ENCODE assay signal across 25 mouse cellular contexts in genomic region chr2:74693432-74693827, GRCm38 (mm10). TPM values are rescaled to one million over a fixed set of nuclear protein-coding genes. Genes with fewer than 3 reads are reported as not detected.
DNase-seq lines count a peak whose midpoint lies in the region; ATAC-seq and TF ChIP-seq lines count a peak whose summit lies in the region.
"Had no signal": no experiment of that assay in that cellular context is flagged by ENCODE, and none has a peak within 500 bp of the region (broad histone marks: within the 10 kb centered on the region; RNA-seq: fewer than 3 reads in every experiment).

No protein-coding gene starts in this region.

- no peak for TF ChIP-seq CTCF in embryonic fibroblast, embryonic 13.5 days (IDR thresholded peaks at IDR 0.05; ENCODE audit: borderline replicate concordance, insufficient read depth, low read length)
- no peak for TF ChIP-seq CTCF in intestine, postnatal 0 days (IDR thresholded peaks at IDR 0.05; ENCODE audit: low read depth)

- DNase-seq in kidney, postnatal 36 days = no peak
- DNase-seq in layer of hippocampus, postnatal 36 days = no peak
- DNase-seq: adrenal gland, adult 2 months; cerebellum, adult 9-10 months; heart, postnatal 10 days; liver, embryonic 13.5 days; lung, postnatal 4 days; thymus, postnatal 25 days had no signal

- peak overlapping the region; percentile 92 for H3K9ac ChIP-seq in kidney, embryonic 16.5 days (replicated peaks; ENCODE audit: low read length)
- no peak overlapping the region for H3K9ac ChIP-seq in intestine, postnatal 0 days (ENCODE audit: low read depth, low read length)
- H3K9ac ChIP-seq in neural tube, embryonic 12.5 days = peak overlapping the region; percentile 76
- H3K9ac ChIP-seq: embryonic facial prominence, embryonic 12.5 days; liver, embryonic 13.5 days; lung, embryonic 14.5 days had no signal

- no peaks in the 10 kb centered on the region for H3K27me3 ChIP-seq in kidney, embryonic 16.5 days (ENCODE audit: insufficient read depth, low read length)
- H3K27me3 ChIP-seq in intestine, postnatal 0 days (replicated peaks; ENCODE audit: control insufficient read depth, insufficient read depth, low read length) = peaks cover 99% of the 10 kb centered on the region
- peaks cover 80% of the 10 kb centered on the region for H3K27me3 ChIP-seq in neural tube, embryonic 12.5 days (replicated peaks)

- peak overlapping the region; percentile 82 for H3K4me3 ChIP-seq in kidney, embryonic 16.5 days (ENCODE audit: low read length)
- peak overlapping the region; percentile 12 for H3K4me3 ChIP-seq in embryonic fibroblast, embryonic 13.5 days (ENCODE audit: insufficient read depth, low read length)
- H3K4me3 ChIP-seq in intestine, postnatal 0 days (ENCODE audit: low read depth, low read length) = 0 out of 2 replicates have a peak overlapping the region, but pooled peaks have one; percentile 19
- H3K4me3 ChIP-seq in neural tube, embryonic 12.5 days = peak overlapping the region; percentile 42
- H3K4me3 ChIP-seq: embryonic facial prominence, embryonic 12.5 days; liver, embryonic 13.5 days had no signal

- H3K36me3 ChIP-seq in kidney, embryonic 16.5 days (ENCODE audit: insufficient read depth, low read length) = no peaks in the 10 kb centered on the region; the same call in 1 of the 2 replicates
- H3K36me3 ChIP-seq in intestine, postnatal 0 days (ENCODE audit: control insufficient read depth, insufficient read depth) = no peaks in the 10 kb centered on the region
- no peaks in the 10 kb centered on the region for H3K36me3 ChIP-seq in neural tube, embryonic 12.5 days
- H3K36me3 ChIP-seq: embryonic facial prominence, embryonic 12.5 days; liver, embryonic 13.5 days had no signal

- WGBS in kidney, embryonic 16.5 days = 28% methylated on average over 4 of the region's 4 CpGs
- WGBS in intestine, postnatal 0 days = 6% methylated on average over 4 of the region's 4 CpGs
- 6% methylated on average over 4 of the region's 4 CpGs for WGBS in neural tube, embryonic 12.5 days

- H3K27ac ChIP-seq in kidney, embryonic 16.5 days (ENCODE audit: low read length) = peak overlapping the region; percentile 98
- no peak overlapping the region for H3K27ac ChIP-seq in embryonic fibroblast, embryonic 13.5 days (ENCODE audit: insufficient read depth, low read length)
- no peak overlapping the region for H3K27ac ChIP-seq in intestine, postnatal 0 days (ENCODE audit: low read depth, low read length)
- 0 out of 2 replicates have a peak overlapping the region, but pooled peaks have one; percentile 1 for H3K27ac ChIP-seq in neural tube, embryonic 12.5 days
- H3K27ac ChIP-seq: embryonic facial prominence, embryonic 12.5 days; liver, embryonic 13.5 days; stomach, postnatal 0 days had no signal

- no peak for ATAC-seq in kidney, embryonic 16.5 days (ENCODE audit: low FRiP score, low TSS enrichment)
- no peak for ATAC-seq in intestine, postnatal 0 days
- ATAC-seq in neural tube, embryonic 12.5 days (ENCODE audit: low FRiP score, low read depth) = no peak
- no peak for ATAC-seq in megakaryocyte progenitor cell, adult 5-6 weeks (replicated peaks; ENCODE audit: poor library complexity)
- ATAC-seq: forebrain, embryonic 16.5 days had no signal

- no peaks in the 10 kb centered on the region for H3K9me3 ChIP-seq in kidney, embryonic 16.5 days (ENCODE audit: low read length)
- H3K9me3 ChIP-seq in intestine, postnatal 0 days (ENCODE audit: control insufficient read depth) = no peaks in the 10 kb centered on the region
- no peaks in the 10 kb centered on the region for H3K9me3 ChIP-seq in neural tube, embryonic 12.5 days
- H3K9me3 ChIP-seq: embryonic facial prominence, embryonic 12.5 days; liver, embryonic 13.5 days had no signal

- H3K4me2 ChIP-seq in kidney, embryonic 16.5 days (replicated peaks; ENCODE audit: low read depth, low read length) = peak overlapping the region; percentile 80
- no peak overlapping the region for H3K4me2 ChIP-seq in intestine, postnatal 0 days (replicated peaks; ENCODE audit: low read depth)
- peak overlapping the region; percentile 75 for H3K4me2 ChIP-seq in neural tube, embryonic 12.5 days (replicated peaks)
- H3K4me2 ChIP-seq: embryonic facial prominence, embryonic 12.5 days; heart, embryonic 11.5 days; liver, embryonic 13.5 days; lung, embryonic 14.5 days; midbrain, embryonic 11.5 days had no signal

- H3K4me1 ChIP-seq in kidney, embryonic 16.5 days (ENCODE audit: insufficient read depth, low read length) = peaks cover 39% of the 10 kb centered on the region
- H3K4me1 ChIP-seq in embryonic fibroblast, embryonic 13.5 days (ENCODE audit: control insufficient read depth, insufficient read depth, low read length) = no peaks in the 10 kb centered on the region
- H3K4me1 ChIP-seq in intestine, postnatal 0 days (replicated peaks; ENCODE audit: control insufficient read depth, insufficient read depth, low read length) = 0 out of 2 replicates have a peak, but pooled peaks cover under 1% of the 10 kb centered on the region
- peaks cover 17% of the 10 kb centered on the region for H3K4me1 ChIP-seq in neural tube, embryonic 12.5 days

- TF ChIP-seq POLR2A in embryonic fibroblast, embryonic 13.5 days (IDR thresholded peaks at IDR 0.05; ENCODE audit: low read depth, low read length) = no peak

RNA-seq across cellular contexts. Expression of gene Hoxd10, which starts 1.7 kb away (rescaled TPM):
- polyA plus RNA-seq in kidney, embryonic 16.5 days (2015; fragmentation: Nextera tagmentation; extraction: Ambion mirVana) = 33.5 and 38.5 TPM in 2 replicates
- 3.7 and 4.4 TPM in 2 replicates for polyA plus RNA-seq in embryonic fibroblast, embryonic 13.5 days (2011; ENCODE audit: insufficient read length, low read depth, missing spikeins)
- polyA plus RNA-seq in intestine, postnatal 0 days (2015; fragmentation: Nextera tagmentation; extraction: Ambion mirVana) = 0.10 and 1.6 TPM in 2 replicates
- 48.9 and 49.0 TPM in 2 replicates for polyA plus RNA-seq in neural tube, embryonic 12.5 days (2016; fragmentation: Nextera tagmentation; extraction: Ambion mirVana)
- total RNA-seq in layer of hippocampus, postnatal 36 days (2021) = not detected
- not detected in 2 replicates for total RNA-seq in megakaryocyte progenitor cell, adult 5-6 weeks (2015)
- total RNA-seq in megakaryocyte progenitor cell, adult 5-6 weeks (2017) = not detected in 2 replicates
- total RNA-seq: adrenal gland, adult 2 months; heart, postnatal 10 days; layer of hippocampus, postnatal 14 days; left cerebral cortex, postnatal 10 days; monocyte, adult 5-6 weeks had no signal
- polyA plus RNA-seq: adrenal gland, adult 2 months; C2C12; cortical plate, adult 2 months; embryonic facial prominence, embryonic 12.5 days; forebrain, embryonic 16.5 days; hindbrain, embryonic 11.5 days; liver, embryonic 13.5 days; lung, embryonic 14.5 days; midbrain, embryonic 11.5 days; stomach, postnatal 0 days had no signal

RNA-seq across cellular contexts. Expression of gene Hoxd9, which starts 4.1 kb away (rescaled TPM):
- polyA plus RNA-seq in kidney, embryonic 16.5 days (2015; fragmentation: Nextera tagmentation; extraction: Ambion mirVana) = 38.2 and 38.4 TPM in 2 replicates
- polyA plus RNA-seq in embryonic fibroblast, embryonic 13.5 days (2011; ENCODE audit: insufficient read length, low read depth, missing spikeins) = 2.1 and 3.5 TPM in 2 replicates
- 0.64 and 1.6 TPM in 2 replicates for polyA plus RNA-seq in intestine, postnatal 0 days (2015; fragmentation: Nextera tagmentation; extraction: Ambion mirVana)
- 34.4 and 36.8 TPM in 2 replicates for polyA plus RNA-seq in neural tube, embryonic 12.5 days (2016; fragmentation: Nextera tagmentation; extraction: Ambion mirVana)
- total RNA-seq in layer of hippocampus, postnatal 36 days (2021) = not detected
- not detected in 2 replicates for total RNA-seq in megakaryocyte progenitor cell, adult 5-6 weeks (2015)
- total RNA-seq in megakaryocyte progenitor cell, adult 5-6 weeks (2017) = not detected in 2 replicates
- total RNA-seq: layer of hippocampus, postnatal 14 days; left cerebral cortex, postnatal 10 days; monocyte, adult 5-6 weeks had no signal
- polyA plus RNA-seq: C2C12; cortical plate, adult 2 months; forebrain, embryonic 16.5 days; heart, embryonic 11.5 days; liver, embryonic 13.5 days; midbrain, embryonic 11.5 days had no signal

RNA-seq across cellular contexts. Expression of gene Hoxd8, which starts 11.0 kb away (rescaled TPM):
- 41.0 and 45.6 TPM in 2 replicates for polyA plus RNA-seq in kidney, embryonic 16.5 days (2015; fragmentation: Nextera tagmentation; extraction: Ambion mirVana)
- polyA plus RNA-seq in embryonic fibroblast, embryonic 13.5 days (2011; ENCODE audit: insufficient read length, low read depth, missing spikeins) = 9.9 and 16.5 TPM in 2 replicates
- 2.2 and 2.7 TPM in 2 replicates for polyA plus RNA-seq in intestine, postnatal 0 days (2015; fragmentation: Nextera tagmentation; extraction: Ambion mirVana)
- 20.8 and 21.4 TPM in 2 replicates for polyA plus RNA-seq in neural tube, embryonic 12.5 days (2016; fragmentation: Nextera tagmentation; extraction: Ambion mirVana)
- not detected for total RNA-seq in layer of hippocampus, postnatal 36 days (2021)
- total RNA-seq in megakaryocyte progenitor cell, adult 5-6 weeks (2015) = not detected in 2 replicates
- not detected in 2 replicates for total RNA-seq in megakaryocyte progenitor cell, adult 5-6 weeks (2017)
- total RNA-seq: layer of hippocampus, postnatal 14 days; left cerebral cortex, postnatal 10 days; monocyte, adult 5-6 weeks had no signal
- polyA plus RNA-seq: C2C12; cortical plate, adult 2 months; forebrain, embryonic 16.5 days had no signal

RNA-seq across cellular contexts. Expression of gene Hoxd11, which starts 14.1 kb away (rescaled TPM):
- 13.9 and 17.9 TPM in 2 replicates for polyA plus RNA-seq in kidney, embryonic 16.5 days (2015; fragmentation: Nextera tagmentation; extraction: Ambion mirVana)
- polyA plus RNA-seq in embryonic fibroblast, embryonic 13.5 days (2011; ENCODE audit: insufficient read length, low read depth, missing spikeins) = 2.8 and 3.8 TPM in 2 replicates
- 0.64 TPM in 1 of 2 replicates, not detected in the other for polyA plus RNA-seq in intestine, postnatal 0 days (2015; fragmentation: Nextera tagmentation; extraction: Ambion mirVana)
- polyA plus RNA-seq in neural tube, embryonic 12.5 days (2016; fragmentation: Nextera tagmentation; extraction: Ambion mirVana) = 19.1 and 25.2 TPM in 2 replicates
- total RNA-seq in layer of hippocampus, postnatal 36 days (2021) = not detected
- total RNA-seq in megakaryocyte progenitor cell, adult 5-6 weeks (2015) = not detected in 2 replicates
- total RNA-seq in megakaryocyte progenitor cell, adult 5-6 weeks (2017) = not detected in 2 replicates
- total RNA-seq: adrenal gland, adult 2 months; heart, postnatal 10 days; layer of hippocampus, postnatal 14 days; left cerebral cortex, postnatal 10 days; monocyte, adult 5-6 weeks had no signal
- polyA plus RNA-seq: adrenal gland, adult 2 months; C2C12; cortical plate, adult 2 months; embryonic facial prominence, embryonic 12.5 days; forebrain, embryonic 16.5 days; heart, embryonic 11.5 days; hindbrain, embryonic 11.5 days; liver, embryonic 13.5 days; lung, embryonic 14.5 days; midbrain, embryonic 11.5 days; stomach, postnatal 0 days had no signal

RNA-seq across cellular contexts. Expression of gene Hoxd3, which starts 18.3 kb away (rescaled TPM):
- 14.6 and 15.4 TPM in 2 replicates for polyA plus RNA-seq in kidney, embryonic 16.5 days (2015; fragmentation: Nextera tagmentation; extraction: Ambion mirVana)
- polyA plus RNA-seq in embryonic fibroblast, embryonic 13.5 days (2011; ENCODE audit: insufficient read length, low read depth, missing spikeins) = 2.7 and 3.3 TPM in 2 replicates
- 3.2 and 3.3 TPM in 2 replicates for polyA plus RNA-seq in intestine, postnatal 0 days (2015; fragmentation: Nextera tagmentation; extraction: Ambion mirVana)
- 55.9 and 68.9 TPM in 2 replicates for polyA plus RNA-seq in neural tube, embryonic 12.5 days (2016; fragmentation: Nextera tagmentation; extraction: Ambion mirVana)
- total RNA-seq in layer of hippocampus, postnatal 36 days (2021) = not detected
- total RNA-seq in megakaryocyte progenitor cell, adult 5-6 weeks (2015) = not detected in 2 replicates
- not detected in 2 replicates for total RNA-seq in megakaryocyte progenitor cell, adult 5-6 weeks (2017)
- total RNA-seq: heart, postnatal 10 days; layer of hippocampus, postnatal 14 days; left cerebral cortex, postnatal 10 days; monocyte, adult 5-6 weeks had no signal
- polyA plus RNA-seq: C2C12; cortical plate, adult 2 months; forebrain, embryonic 16.5 days; lung, embryonic 14.5 days had no signal

Comparison
In these comparisons a context has a peak if more than half of its experiments do, and no peak if none do; other contexts are left out.
1. H3K27ac ChIP-seq: peak in kidney, embryonic 16.5 days (single experiment) and neural tube, embryonic 12.5 days (single experiment); none in embryonic fibroblast, embryonic 13.5 days (single experiment) and intestine, postnatal 0 days (single experiment).
2. H3K4me3 ChIP-seq: peak in every context shown above with its lines; median percentile 82 in kidney, embryonic 16.5 days; 42 in neural tube, embryonic 12.5 days; 19 in intestine, postnatal 0 days; 12 in embryonic fibroblast, embryonic 13.5 days.